Mouse (Mus musculus): ENCODE data around the gene Cflar.
"Not testable (repeated sequence)": the region's sequence is repeated elsewhere in the genome, so short reads cannot be mapped to it uniquely, and the experiment has no call there.

Gene Cflar

GRCm38 (mm10) chr1:58697607-58698006, 13.7 kb upstream of the Cflar start:
- not testable (repeated sequence) for H3K27me3 ChIP-seq (ENCODE audit: control insufficient read depth, insufficient read depth, low read length, poor library complexity, severe bottlenecking); H3K36me3 ChIP-seq (ENCODE audit: control insufficient read depth, insufficient read depth, low read length, poor library complexity, severe bottlenecking)
- peak; percentile 55 for DNase-seq (ENCODE audit: low read depth, low spot score)

DNA sequence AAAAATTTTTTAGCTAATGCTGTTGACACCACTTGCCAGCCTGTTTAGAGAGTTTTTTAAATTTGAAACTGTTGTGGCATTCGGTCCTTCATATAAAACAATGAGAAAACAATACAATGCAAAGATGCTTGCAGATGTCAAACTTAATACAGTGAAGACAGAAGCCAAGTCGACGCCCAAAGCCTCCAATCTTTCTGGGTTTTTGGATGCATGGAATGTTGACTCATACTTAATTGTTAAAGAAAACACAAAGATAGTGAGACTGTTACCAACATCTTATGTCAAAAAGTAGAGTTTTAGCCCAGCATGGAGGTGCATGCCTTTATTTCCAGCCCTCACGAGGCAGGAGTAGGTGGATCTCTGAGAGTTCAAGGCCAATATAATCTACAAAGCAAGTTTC, 12.5 kb upstream of the Cflar start:
- Histone ChIP-seq H3K36me3 (ENCODE audit: control insufficient read depth, insufficient read depth, low read length, poor library complexity, severe bottlenecking) (no peaks in the 10 kb centered on the region), H3K27me3 (ENCODE audit: control insufficient read depth, insufficient read depth, low read length, poor library complexity, severe bottlenecking) (no peaks in the 10 kb centered on the region)
- no peak for DNase-seq (ENCODE audit: low read depth, low spot score)

GRCm38 (mm10) chr1:58699988-58700387, 11.3 kb upstream of the Cflar start:
- DNase-seq (ENCODE audit: low read depth, low spot score): no peak
- H3K36me3 ChIP-seq (ENCODE audit: control insufficient read depth, insufficient read depth, low read length, poor library complexity, severe bottlenecking): no peaks in the 10 kb centered on the region
- H3K27me3 ChIP-seq (ENCODE audit: control insufficient read depth, insufficient read depth, low read length, poor library complexity, severe bottlenecking): no peaks in the 10 kb centered on the region

GRCm38 (mm10) chr1:58700580-58701162, 10.6 kb upstream of the Cflar start:
- H3K36me3 ChIP-seq (ENCODE audit: control insufficient read depth, insufficient read depth, low read length, poor library complexity, severe bottlenecking); H3K27me3 ChIP-seq (ENCODE audit: control insufficient read depth, insufficient read depth, low read length, poor library complexity, severe bottlenecking); DNase-seq (ENCODE audit: low read depth, low spot score): not testable (repeated sequence)

DNA sequence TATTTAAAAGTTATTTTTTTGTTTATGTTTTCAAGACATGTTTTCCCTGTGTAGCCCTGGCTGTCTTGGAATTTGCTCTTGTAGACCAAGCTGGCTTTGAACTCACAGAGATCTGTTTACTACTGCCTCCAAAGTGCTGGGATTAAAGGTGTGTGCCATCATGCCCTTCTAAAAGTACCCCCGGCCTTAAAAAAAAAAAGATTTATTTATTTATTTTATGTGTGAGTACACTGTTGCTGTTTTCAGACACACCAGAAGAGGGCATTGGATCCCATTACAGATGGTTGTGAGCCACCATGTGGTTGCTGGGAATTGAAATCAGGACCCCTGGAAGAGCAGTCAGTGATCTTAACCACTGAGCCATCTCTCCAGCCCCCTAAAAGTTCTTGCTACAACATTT, 1.3 kb upstream of the Cflar start:
- H3K36me3 ChIP-seq (ENCODE audit: control insufficient read depth, insufficient read depth, low read length, poor library complexity, severe bottlenecking); H3K27me3 ChIP-seq (ENCODE audit: control insufficient read depth, insufficient read depth, low read length, poor library complexity, severe bottlenecking); DNase-seq (ENCODE audit: low read depth, low spot score): not testable (repeated sequence)

GRCm38 (mm10) chr1:58710711-58711364, 470 bp upstream of the Cflar start:
- H3K27me3 ChIP-seq (ENCODE audit: control insufficient read depth, insufficient read depth, low read length, poor library complexity, severe bottlenecking): no peaks in the 10 kb centered on the region
- 0 out of 2 replicates have a peak, but pooled peaks cover 2% of the 10 kb centered on the region for H3K36me3 ChIP-seq (ENCODE audit: control insufficient read depth, insufficient read depth, low read length, poor library complexity, severe bottlenecking)
- DNase-seq (ENCODE audit: low read depth, low spot score): no peak

DNA sequence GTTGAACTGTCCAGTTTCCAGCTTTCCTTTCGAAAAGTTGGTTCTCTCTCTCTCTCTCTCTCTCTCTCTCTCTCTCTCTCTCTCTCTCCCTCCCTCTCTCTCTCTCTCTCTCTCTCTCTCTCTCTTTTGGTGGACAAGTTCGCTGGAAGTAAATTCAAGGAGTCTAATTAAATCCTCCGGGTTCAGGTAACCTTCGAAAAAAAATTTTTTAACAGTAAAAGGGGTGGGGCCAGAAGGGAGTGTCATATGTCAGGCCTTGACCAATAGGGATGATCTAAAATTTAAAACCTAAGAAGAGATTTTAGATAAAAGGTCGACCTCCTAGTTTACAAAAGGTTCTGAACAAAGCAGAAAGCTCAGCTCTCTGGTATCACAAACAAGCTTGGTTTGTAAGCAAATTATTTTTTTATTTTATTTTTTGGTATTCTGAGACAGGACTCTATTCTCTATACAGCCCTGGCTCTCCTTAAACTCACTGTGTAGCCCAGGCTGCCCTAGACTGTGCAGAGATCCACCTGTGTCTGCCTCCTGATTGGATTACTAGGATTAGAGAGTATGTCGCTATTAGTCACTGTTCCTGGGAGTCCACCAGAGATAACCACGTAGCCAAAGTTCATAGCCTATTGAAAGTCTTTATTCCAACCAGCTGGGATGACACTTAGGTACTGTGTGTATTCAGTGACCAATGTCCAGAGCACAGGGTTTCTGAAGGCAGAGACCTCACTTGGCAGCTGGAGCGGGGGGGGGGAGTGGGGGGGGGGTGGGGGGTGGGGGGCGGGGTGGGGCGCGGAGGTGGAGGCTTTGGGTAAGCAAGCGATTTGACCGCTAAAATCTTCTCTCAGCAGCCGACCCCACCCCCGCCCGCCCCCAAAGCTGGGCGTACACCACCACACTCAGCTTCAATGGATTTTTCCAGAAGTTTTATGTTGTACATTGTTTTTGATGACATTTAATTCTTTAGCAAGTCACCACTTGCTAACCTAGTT, 1.1 kb downstream of the Cflar start:
- DNase-seq (ENCODE audit: low read depth, low spot score): peak; percentile 73
- Histone ChIP-seq H3K36me3 (ENCODE audit: control insufficient read depth, insufficient read depth, low read length, poor library complexity, severe bottlenecking) (peaks cover 2% of the 10 kb centered on the region; the same call in 1 of the 2 replicates), H3K27me3 (ENCODE audit: control insufficient read depth, insufficient read depth, low read length, poor library complexity, severe bottlenecking) (no peaks in the 10 kb centered on the region)

DNA sequence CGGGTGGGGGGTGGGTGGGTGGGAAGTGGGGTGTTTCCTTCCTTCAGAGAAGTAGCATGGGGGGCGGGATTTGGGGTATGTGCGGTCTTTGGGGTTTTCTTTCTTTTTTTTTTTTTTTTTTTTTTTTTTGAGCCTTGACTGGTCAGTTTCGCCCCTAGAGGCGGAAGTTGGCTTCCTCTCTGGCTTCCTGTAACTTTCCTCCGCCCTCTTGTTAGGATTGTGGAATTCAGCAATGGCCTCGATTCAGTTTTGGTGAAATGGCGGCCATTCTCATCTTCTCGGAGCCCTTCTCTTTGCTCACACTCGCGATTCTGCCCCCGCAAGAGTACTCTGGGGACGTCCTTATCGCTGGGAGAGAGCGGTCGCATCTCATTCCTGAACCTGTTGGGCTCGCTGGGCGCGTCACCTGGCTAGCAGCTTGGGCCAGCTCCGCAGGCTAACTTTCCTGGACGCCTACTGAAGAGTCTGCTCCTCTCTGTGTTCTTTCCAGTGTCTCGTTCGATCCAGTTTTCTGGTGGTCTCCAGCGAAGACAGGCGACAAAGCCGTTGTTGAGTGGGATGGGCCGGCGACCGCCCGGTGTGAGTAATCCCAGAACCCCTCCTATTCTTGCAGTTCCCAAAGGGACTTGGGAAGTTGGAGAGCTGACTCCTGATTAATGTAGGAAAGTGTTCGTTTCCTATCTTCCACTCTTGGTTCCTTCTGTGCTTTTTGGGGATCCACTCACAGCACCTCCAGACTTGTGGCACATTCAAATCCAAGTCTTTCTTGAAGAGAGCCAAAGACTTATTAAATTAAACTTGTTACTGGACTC, 2.0 kb downstream of the Cflar start:
- DNase-seq (ENCODE audit: low read depth, low spot score): peak; percentile 48
- Histone ChIP-seq H3K36me3 (ENCODE audit: control insufficient read depth, insufficient read depth, low read length, poor library complexity, severe bottlenecking) (peaks cover 2% of the 10 kb centered on the region; the same call in 1 of the 2 replicates), H3K27me3 (ENCODE audit: control insufficient read depth, insufficient read depth, low read length, poor library complexity, severe bottlenecking) (no peaks in the 10 kb centered on the region)

GRCm38 (mm10) chr1:58713893-58714231, 2.6 kb downstream of the Cflar start:
- peaks cover 2% of the 10 kb centered on the region; the same call in 1 of the 2 replicates for H3K36me3 ChIP-seq (ENCODE audit: control insufficient read depth, insufficient read depth, low read length, poor library complexity, severe bottlenecking)
- H3K27me3 ChIP-seq (ENCODE audit: control insufficient read depth, insufficient read depth, low read length, poor library complexity, severe bottlenecking): no peaks in the 10 kb centered on the region
- DNase-seq (ENCODE audit: low read depth, low spot score): no peak

GRCm38 (mm10) chr1:58714361-58714760, 3.1 kb downstream of the Cflar start:
- no peak for DNase-seq (ENCODE audit: low read depth, low spot score)
- Histone ChIP-seq H3K36me3 (ENCODE audit: control insufficient read depth, insufficient read depth, low read length, poor library complexity, severe bottlenecking) (peaks cover 2% of the 10 kb centered on the region; the same call in 1 of the 2 replicates), H3K27me3 (ENCODE audit: control insufficient read depth, insufficient read depth, low read length, poor library complexity, severe bottlenecking) (no peaks in the 10 kb centered on the region)

DNA sequence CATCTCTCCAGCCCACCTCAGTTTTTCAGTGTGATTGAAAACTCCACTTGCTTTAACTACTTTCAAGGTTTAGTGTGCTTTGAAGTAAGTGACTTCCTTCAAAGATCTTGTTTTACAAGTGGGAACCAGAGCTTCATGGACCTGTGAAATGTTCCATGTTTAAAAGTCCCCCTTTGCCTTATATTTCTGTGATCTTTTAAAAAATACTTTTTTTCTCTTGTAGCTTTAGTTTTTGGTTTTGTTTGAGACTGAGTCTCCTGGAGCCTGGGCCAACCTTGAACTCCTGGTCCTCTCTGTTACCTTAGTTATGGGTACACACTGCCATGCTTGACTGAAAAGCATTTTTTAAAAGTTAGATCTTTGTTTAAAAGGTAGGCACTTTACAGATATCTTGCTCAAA, 4.2 kb downstream of the Cflar start:
- Histone ChIP-seq H3K36me3 (ENCODE audit: control insufficient read depth, insufficient read depth, low read length, poor library complexity, severe bottlenecking) (peaks cover 2% of the 10 kb centered on the region; the same call in 1 of the 2 replicates), H3K27me3 (ENCODE audit: control insufficient read depth, insufficient read depth, low read length, poor library complexity, severe bottlenecking) (no peaks in the 10 kb centered on the region)
- no peak for DNase-seq (ENCODE audit: low read depth, low spot score)

DNA sequence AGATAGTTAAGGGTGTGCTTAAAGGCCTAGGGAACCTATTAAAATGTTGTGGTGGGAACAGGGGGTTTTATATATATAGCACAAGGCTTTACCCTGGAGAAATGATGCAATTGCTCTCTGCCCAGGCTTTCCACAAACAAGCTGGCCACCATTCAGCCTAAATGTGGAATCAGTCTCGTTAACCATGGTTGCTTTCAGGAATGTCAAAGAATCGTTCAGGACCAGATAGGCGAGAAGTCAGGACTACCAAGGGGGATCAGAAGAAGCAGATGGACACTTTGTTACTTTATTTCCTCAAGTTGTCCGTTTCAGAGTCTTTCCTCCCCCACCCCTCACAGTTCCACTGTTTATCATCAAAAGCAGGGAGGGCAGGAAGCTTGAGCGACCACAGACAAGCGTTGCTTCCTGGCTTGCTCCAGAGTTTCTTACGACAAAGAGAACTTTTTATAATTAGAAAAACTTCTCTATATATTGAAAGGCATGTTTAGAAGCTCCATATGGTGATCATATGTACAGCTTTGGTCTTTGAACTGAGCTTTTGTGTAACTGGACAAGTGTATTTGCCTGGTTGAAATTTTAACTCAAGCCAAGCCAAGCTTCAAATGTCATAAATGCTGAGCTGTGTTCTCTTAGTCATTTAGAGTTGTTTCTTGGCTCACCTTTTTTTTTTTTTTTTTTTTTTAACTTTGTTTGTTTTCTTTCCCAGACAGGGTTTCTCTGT, 5.0 kb downstream of the Cflar start:
- DNase-seq (ENCODE audit: low read depth, low spot score): no peak
- H3K36me3 ChIP-seq (ENCODE audit: control insufficient read depth, insufficient read depth, low read length, poor library complexity, severe bottlenecking): peaks cover 2% of the 10 kb centered on the region; the same call in 1 of the 2 replicates
- no peaks in the 10 kb centered on the region for H3K27me3 ChIP-seq (ENCODE audit: control insufficient read depth, insufficient read depth, low read length, poor library complexity, severe bottlenecking)

DNA sequence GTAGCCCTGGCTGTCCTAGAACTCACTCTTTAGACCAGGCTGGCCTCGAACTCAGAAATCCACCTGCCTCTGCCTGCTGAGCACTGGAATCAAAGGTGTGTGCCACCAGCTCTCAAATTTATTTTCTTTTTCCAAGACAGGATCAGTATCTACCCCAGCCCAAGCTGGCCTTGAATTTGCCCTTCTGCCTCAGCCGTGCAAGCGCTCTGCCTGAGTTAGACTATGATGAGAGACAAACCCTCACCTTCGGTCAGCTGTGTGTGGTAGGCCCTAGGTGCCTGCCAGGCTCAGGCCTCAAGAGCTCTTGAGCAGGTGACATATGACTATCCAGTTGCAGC, 5.5 kb downstream of the Cflar start:
- no peak for DNase-seq (ENCODE audit: low read depth, low spot score)
- no peaks in the 10 kb centered on the region for H3K27me3 ChIP-seq (ENCODE audit: control insufficient read depth, insufficient read depth, low read length, poor library complexity, severe bottlenecking)
- peaks cover 2% of the 10 kb centered on the region; the same call in 1 of the 2 replicates for H3K36me3 ChIP-seq (ENCODE audit: control insufficient read depth, insufficient read depth, low read length, poor library complexity, severe bottlenecking)

All from splenic B cell, adult 2 months (primary cell).